Mouse (Mus musculus) megakaryocyte, adult 5-6 weeks (primary cell): ENCODE measurements around the gene Gm9508. TPM values are rescaled to one million over a fixed set of nuclear protein-coding genes. Genes with fewer than 3 reads are reported as not detected.
A peak's percentile ranks its signal among the peaks of the same experiment; 100 is the strongest.
"Not testable (repeated sequence)": the region's sequence is repeated elsewhere in the genome, so short reads cannot be mapped to it uniquely, and the experiment has no call there.

ENCODE experiments used
- ATAC-seq: 2 replicates; pipeline ENCODE4 v1.8.0; 2016; ENCODE audit warnings: mild to moderate bottlenecking, inconsistent platforms; ENCODE audit not compliant: poor library complexity, severe bottlenecking
- total RNA-seq, 2 experiments: library from RNA; stranded (forward) in 1 of 2; stranded (reverse) in 1 of 2; fragments of 153-499, 151-499 nt in 1 of 2; fragments of 221-1000, 200-1000 nt in 1 of 2; gene quantifications; 2 replicates each; pipeline versions ENCODE4 v1.2.3 to v1.2.4; 2015 to 2017

The Gm9508 gene
- total RNA-seq (2015), result not detected in 2 replicates
- total RNA-seq (2017), result not detected in 2 replicates

DNA sequence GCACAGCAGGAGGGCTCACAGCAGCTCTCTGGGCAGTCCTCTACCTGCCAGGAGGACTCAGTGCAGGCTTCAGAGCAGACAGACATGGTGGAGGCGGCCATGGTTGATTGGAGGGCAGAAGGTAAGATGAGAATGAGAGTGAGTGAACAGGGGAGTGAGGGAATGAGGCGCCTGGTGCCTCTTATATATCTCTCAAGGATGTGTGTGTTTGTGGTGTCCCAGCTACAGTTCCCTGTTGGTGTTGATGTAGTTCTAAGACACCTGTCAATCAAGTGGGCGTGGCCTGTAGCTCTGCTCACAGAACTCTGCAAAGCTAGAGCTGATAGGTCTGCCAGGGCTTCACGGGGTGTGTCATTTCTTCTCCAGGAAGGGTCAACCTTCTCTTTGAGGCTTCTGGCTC is at the start of gene Gm9508:
Gene Gm9508, minus strand, starts transcription at position 101 of the 400 bp plus-strand sequence.
- ATAC-seq, result no peak

DNA sequence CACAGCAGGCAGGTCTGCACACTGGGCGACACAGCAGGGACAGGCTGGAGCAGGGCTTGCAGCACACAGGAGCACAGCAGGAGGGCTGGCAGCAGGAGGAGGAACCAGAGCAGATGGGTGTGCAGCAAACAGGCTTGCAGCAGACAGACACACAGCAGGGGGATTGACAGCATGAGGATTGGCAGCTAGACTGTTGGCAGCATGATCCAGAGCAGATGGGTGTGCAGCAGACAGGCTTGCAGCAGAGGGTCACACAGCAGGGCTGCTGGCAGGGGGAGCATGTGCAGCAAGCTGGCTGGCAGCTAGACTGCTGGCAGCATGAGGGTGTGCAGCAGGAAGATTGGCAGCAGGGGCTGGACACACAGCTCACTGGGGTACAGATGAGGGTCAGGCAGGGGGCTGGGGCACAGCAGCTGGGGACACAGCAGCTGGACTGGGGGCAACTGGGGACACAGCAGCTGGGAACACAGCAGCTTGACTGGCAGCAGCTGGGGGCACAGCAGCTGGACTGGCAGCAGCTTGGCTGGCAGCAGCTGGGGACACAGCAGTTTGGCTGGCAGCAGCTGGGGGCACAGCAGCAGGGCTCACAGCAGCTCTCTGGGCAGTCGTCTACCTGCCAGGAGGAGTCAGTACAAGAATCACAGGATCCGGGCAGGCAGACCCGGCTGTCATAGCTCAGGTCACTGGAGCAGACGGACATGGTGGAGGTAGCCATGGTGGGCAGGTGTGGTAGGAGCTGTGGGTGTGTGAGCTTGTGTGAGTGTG is 45.1 kb upstream of the Gm9508 start, which contains the start of gene Gm18596:
Gene Gm18596, minus strand, starts transcription at position 715 of the 765 bp plus-strand sequence.
- ATAC-seq, result not testable (repeated sequence)

DNA sequence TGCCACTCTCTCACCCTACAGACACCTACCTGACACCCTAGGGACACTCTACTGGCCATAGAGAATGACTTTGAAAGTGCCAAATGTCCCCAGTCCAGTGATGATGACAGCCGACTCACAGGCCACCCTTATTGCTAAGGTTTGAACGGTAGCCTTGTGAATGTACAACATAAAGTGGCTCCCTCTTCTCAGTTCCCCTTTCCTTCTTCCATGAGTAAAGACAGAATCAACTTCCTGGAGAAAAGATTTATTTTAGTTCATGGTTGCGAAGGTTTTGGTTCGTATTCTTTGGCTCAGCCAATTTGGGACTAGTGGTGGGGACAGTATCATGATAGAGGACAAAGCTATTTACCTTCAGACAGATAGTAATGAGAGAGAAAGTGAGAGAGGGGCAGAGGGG is 41.9 kb upstream of the Gm9508 start:
- ATAC-seq, result no peak

- no peak for ATAC-seq
Observed at GRCm38 (mm10) chr10:77735928-77736327, 38.9 kb upstream of the Gm9508 start.

GRCm38 (mm10) chr10:77729241-77729640 is 32.2 kb upstream of the Gm9508 start:
- ATAC-seq, result no peak

DNA sequence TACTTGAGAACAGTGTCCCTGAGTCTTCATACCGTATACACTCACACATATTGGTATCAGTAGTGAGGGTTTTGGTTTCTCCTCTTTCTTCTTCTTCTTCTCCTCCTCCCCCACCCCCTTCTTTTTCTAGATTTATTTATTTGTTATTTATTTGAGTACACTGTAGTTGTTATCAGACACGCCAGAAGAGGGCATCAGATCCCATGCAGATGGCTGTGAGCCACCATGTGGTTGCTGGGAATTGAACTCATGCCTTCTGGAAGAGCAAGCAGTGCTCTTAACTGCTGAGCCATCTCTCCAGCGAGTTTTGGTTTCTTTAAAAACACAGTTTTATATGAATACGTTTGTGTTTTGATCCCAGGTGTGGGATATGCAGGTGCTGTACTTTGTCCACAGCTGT is 31.2 kb upstream of the Gm9508 start:
- ATAC-seq, result no peak

DNA sequence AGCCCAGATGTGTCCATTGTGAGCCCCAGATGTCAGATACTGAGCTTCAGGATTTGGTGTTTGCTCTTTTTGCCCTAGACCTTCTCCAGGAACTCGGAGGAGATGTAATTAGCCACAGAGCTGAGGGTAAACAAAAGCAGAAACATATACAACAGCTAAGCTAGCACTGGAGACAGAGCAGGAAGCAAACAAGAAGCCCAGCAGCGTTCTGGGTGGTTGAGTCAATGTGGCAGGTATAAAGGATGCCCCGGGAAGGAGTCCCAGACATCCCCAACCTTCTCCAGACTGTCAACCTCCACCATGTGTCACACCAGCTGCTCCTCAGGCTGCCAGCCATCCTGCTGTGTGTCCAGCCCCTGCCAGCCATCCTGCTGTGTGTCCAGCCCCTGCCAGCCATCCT is 29.2 kb upstream of the Gm9508 start, which contains the start of gene Gm10100:
Gene Gm10100, plus strand, starts transcription at position 301 of the 400 bp plus-strand sequence.
- ATAC-seq, result no peak

GRCm38 (mm10) chr10:77724855-77725254 is 27.8 kb upstream of the Gm9508 start:
- ATAC-seq, result no peak

DNA sequence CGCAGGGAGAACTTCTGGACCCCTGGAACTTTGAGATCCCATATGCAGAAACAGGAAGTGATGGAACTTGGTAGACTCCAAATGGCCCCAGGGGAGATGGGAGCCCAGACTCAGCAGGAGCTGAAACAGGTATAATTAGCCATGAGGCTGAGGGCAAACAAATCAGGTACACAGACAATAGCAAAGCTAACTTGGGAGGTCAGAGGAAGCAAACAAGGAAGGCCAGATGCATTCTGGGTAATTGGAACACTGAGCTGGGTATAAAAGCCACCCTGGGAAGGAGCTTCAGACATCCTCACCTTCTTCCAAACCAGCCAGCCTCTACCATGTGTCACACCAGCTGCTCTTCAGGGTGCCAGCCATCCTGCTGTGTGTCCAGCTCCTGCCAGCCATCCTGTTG is 23.3 kb upstream of the Gm9508 start, which contains the start of gene Krtap12-1:
Gene Krtap12-1, plus strand, starts transcription at position 301 of the 400 bp plus-strand sequence.
- ATAC-seq, result not testable (repeated sequence)

- ATAC-seq, result no peak
Observed at GRCm38 (mm10) chr10:77715507-77715906, 18.5 kb upstream of the Gm9508 start, which contains the start of gene Gm10142. Gene Gm10142 (plus strand): TSS chr10:77715807.

DNA sequence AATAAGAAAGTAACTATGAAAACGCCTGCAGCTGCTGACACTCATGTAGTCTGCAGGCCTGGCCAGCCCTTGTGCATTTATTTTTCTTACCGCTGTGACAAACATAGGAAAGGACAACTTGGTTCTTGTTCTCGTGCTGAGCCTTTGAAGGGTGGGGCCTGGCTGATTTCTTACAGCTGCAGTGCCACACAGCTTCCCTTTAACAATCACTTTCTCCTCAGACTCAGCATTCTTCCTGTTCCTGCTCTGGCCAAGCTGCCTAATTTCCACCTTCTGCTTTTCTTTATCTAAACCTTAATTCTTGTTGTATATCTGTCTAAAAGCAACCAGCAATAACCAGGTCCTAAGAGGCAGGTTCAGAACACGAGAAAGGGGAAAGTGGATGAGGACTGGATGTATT is 16.7 kb upstream of the Gm9508 start:
- peak; percentile 47; the same call in 1 of the 2 replicates for ATAC-seq

- ATAC-seq, result not testable (repeated sequence)
Observed at GRCm38 (mm10) chr10:77711157-77711556, 14.1 kb upstream of the Gm9508 start, which contains the start of gene Gm10024. Gene Gm10024 (plus strand): TSS chr10:77711457.

GRCm38 (mm10) chr10:77709831-77710230 is 12.8 kb upstream of the Gm9508 start:
- no peak for ATAC-seq

DNA sequence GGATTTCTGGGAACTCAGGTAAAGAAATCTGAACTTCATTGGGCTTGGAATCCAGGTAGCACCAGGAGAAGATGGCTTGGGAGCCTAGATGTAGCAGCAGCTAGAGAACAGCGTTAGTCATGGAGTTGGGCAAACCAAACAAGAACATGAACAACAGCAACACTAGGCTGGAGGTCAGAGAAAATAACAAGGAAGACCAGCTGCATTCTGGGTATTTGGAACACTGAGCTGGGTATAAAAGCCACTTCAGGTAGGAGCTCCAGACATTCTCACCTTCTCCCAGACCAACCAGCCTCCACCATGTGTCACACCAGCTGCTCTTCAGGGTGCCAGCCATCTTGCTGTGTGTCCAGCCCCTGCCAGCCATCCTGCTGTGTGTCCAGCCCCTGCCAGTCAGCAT is 9.3 kb upstream of the Gm9508 start, which contains the start of gene Gm10272:
Gene Gm10272, plus strand, starts transcription at position 301 of the 400 bp plus-strand sequence.
- ATAC-seq, result no peak

- not testable (repeated sequence) for ATAC-seq
Observed at GRCm38 (mm10) chr10:77690356-77690807, 6.7 kb downstream of the Gm9508 start, which contains the start of gene Gm19402. Gene Gm19402 (minus strand): TSS chr10:77690757.

- no peak for ATAC-seq
Observed at GRCm38 (mm10) chr10:77687021-77687420, 10.0 kb downstream of the Gm9508 start.

DNA sequence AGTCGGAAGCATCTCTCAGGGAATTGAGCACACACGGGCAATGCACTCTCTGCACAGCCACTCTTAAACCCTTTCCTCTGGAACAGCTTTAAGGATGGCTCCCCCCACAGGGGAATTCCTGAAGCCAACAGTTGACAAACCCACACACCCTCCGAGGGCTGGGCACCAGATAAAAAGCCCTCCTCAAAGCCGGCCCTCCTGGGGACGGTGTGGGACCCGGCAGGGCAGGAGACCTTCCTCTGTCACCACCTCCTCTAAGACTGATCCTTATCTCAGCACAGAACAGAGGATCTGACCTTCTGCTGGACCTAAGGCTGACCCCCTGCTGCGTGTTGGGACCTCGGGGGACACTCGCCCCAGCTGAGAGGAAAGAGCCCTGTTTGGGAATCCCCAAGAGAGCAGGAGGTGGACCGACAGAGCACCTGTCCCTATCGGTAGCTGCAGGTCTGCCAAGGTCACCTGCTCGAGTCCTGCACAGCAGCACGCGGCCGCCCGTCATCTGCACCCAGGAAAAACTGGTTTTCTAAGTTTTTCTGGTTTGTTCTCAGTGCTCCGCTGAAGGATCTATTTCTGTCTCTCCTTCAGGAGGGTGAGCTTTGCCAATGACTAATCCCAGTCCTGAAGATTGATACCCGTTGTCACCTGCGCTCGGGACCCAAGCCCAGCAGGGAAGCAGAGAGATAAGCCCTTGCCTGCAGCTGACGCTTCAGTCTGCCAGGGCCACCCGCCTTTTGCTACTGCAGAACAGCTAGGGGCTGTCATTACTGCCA is 11.0 kb downstream of the Gm9508 start, which contains the start of gene Tspear:
Gene Tspear, plus strand, starts transcription at position 675 of the 770 bp plus-strand sequence.
- ATAC-seq, result no peak

DNA sequence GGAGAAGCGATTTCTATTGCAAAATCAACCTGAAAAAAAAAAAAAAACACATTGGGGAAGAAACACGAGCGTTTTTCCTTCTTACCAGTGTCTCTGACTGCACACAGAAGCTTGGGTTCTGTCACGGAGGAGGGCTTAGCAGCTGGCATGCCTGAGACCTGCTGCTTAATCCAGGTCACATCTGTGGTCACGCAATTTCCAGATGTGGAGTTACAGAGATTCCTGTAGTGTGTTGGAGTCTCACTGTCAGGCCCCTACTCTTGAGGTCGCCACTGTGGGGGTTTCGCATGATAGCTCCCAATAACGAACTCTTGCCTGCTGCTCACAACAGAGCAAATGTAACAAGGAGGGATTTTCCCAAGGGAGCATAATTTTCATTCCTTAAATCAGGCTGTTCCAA is 12.9 kb downstream of the Gm9508 start:
- ATAC-seq, result no peak

DNA sequence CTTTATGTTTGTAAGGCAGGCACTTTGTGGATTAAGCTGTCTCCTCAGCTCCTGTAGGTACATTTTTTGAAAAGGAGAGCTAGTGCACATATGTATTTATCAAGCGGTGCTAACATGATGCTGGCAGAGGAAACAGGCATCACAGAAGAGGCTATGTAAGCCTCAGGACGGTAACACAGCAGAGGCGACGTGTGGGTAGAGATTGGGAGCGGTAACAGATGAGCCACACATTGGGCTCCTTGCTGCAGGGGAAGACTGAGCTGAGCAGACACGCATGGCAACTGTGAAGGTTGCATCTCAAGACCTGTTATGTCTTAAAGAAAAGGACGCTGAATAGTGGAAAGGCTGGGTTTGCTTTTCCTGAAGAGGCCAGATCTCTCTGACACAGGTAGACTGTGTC is 14.0 kb downstream of the Gm9508 start:
- no peak for ATAC-seq

DNA sequence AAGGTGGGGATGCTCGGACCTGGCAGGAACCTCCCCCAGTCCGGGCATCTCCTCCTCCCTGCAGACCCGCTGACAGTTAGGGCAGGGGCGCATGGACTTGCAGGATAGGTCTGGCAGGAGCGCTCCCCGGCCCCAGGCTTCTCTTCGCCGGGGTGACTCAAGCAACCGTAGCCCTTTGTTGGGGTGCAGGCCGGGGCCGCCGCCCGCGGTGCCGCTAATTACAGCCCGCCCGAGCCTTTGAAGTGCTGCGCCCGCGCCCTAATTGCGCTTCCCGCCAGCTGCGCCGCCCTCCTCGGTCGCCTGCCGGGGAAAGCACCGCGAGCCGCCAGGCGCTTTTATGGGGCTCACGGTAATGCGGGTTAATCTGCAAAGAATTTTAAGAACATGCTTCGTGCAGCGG is 19.5 kb downstream of the Gm9508 start:
- no peak for ATAC-seq

- ATAC-seq, result no peak
Observed at GRCm38 (mm10) chr10:77673765-77674164, 23.3 kb downstream of the Gm9508 start.
